Mouse (Mus musculus): ENCODE results near the gene Adgrl1. TPM values are rescaled to one million over a fixed set of nuclear protein-coding genes. Genes with fewer than 3 reads are reported as not detected.

The Adgrl1 gene
- polyA plus RNA-seq, 1 experiment = 113 TPM

- H3K27ac ChIP-seq (ENCODE audit: insufficient read depth, low read depth, low read length) = no peak overlapping the region
- peaks cover 23% of the 10 kb centered on the region for H3K4me1 ChIP-seq (ENCODE audit: control insufficient read depth, insufficient read depth, low read length)
- 5% methylated on average over 41 of the region's 41 CpGs for WGBS
- H3K4me3 ChIP-seq (ENCODE audit: insufficient read depth, low read depth, low read length) = peak overlapping the region; percentile 65; the same call in 1 of the 2 replicates
- TF ChIP-seq CTCF (IDR thresholded peaks at IDR 0.05; ENCODE audit: insufficient read depth, low read depth, low read length) = no peak
- TF ChIP-seq POLR2A (IDR thresholded peaks at IDR 0.05; ENCODE audit: insufficient read depth, low read depth, low read length) = no peak
Measured at GRCm38 (mm10) chr8:83876080-83876837, 23.6 kb upstream of the Adgrl1 start.

GRCm38 (mm10) chr8:83876838-83877223 is 23.1 kb upstream of the Adgrl1 start:
- Histone ChIP-seq H3K4me1 (ENCODE audit: control insufficient read depth, insufficient read depth, low read length) (peaks cover 23% of the 10 kb centered on the region), H3K4me3 (ENCODE audit: insufficient read depth, low read depth, low read length) (no peak overlapping the region), H3K27ac (ENCODE audit: insufficient read depth, low read depth, low read length) (no peak overlapping the region)
- WGBS = 24% methylated on average over 10 of the region's 10 CpGs
- no peak for TF ChIP-seq POLR2A (IDR thresholded peaks at IDR 0.05; ENCODE audit: insufficient read depth, low read depth, low read length)
- TF ChIP-seq CTCF (IDR thresholded peaks at IDR 0.05; ENCODE audit: insufficient read depth, low read depth, low read length) = no peak

GRCm38 (mm10) chr8:83888409-83888808 is 11.5 kb upstream of the Adgrl1 start:
- TF ChIP-seq POLR2A (IDR thresholded peaks at IDR 0.05; ENCODE audit: insufficient read depth, low read depth, low read length) = no peak
- no peak for TF ChIP-seq CTCF (IDR thresholded peaks at IDR 0.05; ENCODE audit: insufficient read depth, low read depth, low read length)
- Histone ChIP-seq H3K4me1 (ENCODE audit: control insufficient read depth, insufficient read depth, low read length) (no peaks in the 10 kb centered on the region), H3K4me3 (ENCODE audit: insufficient read depth, low read depth, low read length) (no peak overlapping the region), H3K27ac (ENCODE audit: insufficient read depth, low read depth, low read length) (no peak overlapping the region)
- 84% methylated on average over 2 of the region's 2 CpGs for WGBS

GRCm38 (mm10) chr8:83892061-83892460 is 7.8 kb upstream of the Adgrl1 start:
- TF ChIP-seq CTCF (IDR thresholded peaks at IDR 0.05; ENCODE audit: insufficient read depth, low read depth, low read length) (no peak), POLR2A (IDR thresholded peaks at IDR 0.05; ENCODE audit: insufficient read depth, low read depth, low read length) (no peak)
- Histone ChIP-seq H3K27ac (ENCODE audit: insufficient read depth, low read depth, low read length) (no peak overlapping the region), H3K4me1 (ENCODE audit: control insufficient read depth, insufficient read depth, low read length) (peaks cover under 1% of the 10 kb centered on the region; the same call in 1 of the 2 replicates), H3K4me3 (ENCODE audit: insufficient read depth, low read depth, low read length) (no peak overlapping the region)
- WGBS = 43% methylated on average over 4 of the region's 4 CpGs

GRCm38 (mm10) chr8:83893915-83894314 is 6.0 kb upstream of the Adgrl1 start:
- Histone ChIP-seq H3K4me3 (ENCODE audit: insufficient read depth, low read depth, low read length) (no peak overlapping the region), H3K27ac (ENCODE audit: insufficient read depth, low read depth, low read length) (no peak overlapping the region), H3K4me1 (ENCODE audit: control insufficient read depth, insufficient read depth, low read length) (peaks cover 4% of the 10 kb centered on the region; the same call in 1 of the 2 replicates)
- WGBS = 2% methylated on average over 5 of the region's 5 CpGs
- TF ChIP-seq CTCF (IDR thresholded peaks at IDR 0.05; ENCODE audit: insufficient read depth, low read depth, low read length) (peak; percentile 86), POLR2A (IDR thresholded peaks at IDR 0.05; ENCODE audit: insufficient read depth, low read depth, low read length) (no peak)

GRCm38 (mm10) chr8:83895894-83896293 is 4.0 kb upstream of the Adgrl1 start:
- Histone ChIP-seq H3K4me1 (ENCODE audit: control insufficient read depth, insufficient read depth, low read length) (peaks cover 4% of the 10 kb centered on the region; the same call in 1 of the 2 replicates), H3K27ac (ENCODE audit: insufficient read depth, low read depth, low read length) (no peak overlapping the region), H3K4me3 (ENCODE audit: insufficient read depth, low read depth, low read length) (no peak overlapping the region)
- WGBS = 8% methylated on average over 5 of the region's 5 CpGs
- TF ChIP-seq CTCF (IDR thresholded peaks at IDR 0.05; ENCODE audit: insufficient read depth, low read depth, low read length) = peak; percentile 37; the same call in 1 of the 2 replicates
- no peak for TF ChIP-seq POLR2A (IDR thresholded peaks at IDR 0.05; ENCODE audit: insufficient read depth, low read depth, low read length)

- TF ChIP-seq POLR2A (IDR thresholded peaks at IDR 0.05; ENCODE audit: insufficient read depth, low read depth, low read length) (no peak), CTCF (IDR thresholded peaks at IDR 0.05; ENCODE audit: insufficient read depth, low read depth, low read length) (no peak)
- 92% methylated on average over 7 of the region's 7 CpGs for WGBS
Measured at GRCm38 (mm10) chr8:83896461-83896860, 3.4 kb upstream of the Adgrl1 start.

GRCm38 (mm10) chr8:83897211-83897610 is 2.7 kb upstream of the Adgrl1 start:
- 5% methylated on average over 26 of the region's 26 CpGs for WGBS
- TF ChIP-seq CTCF (IDR thresholded peaks at IDR 0.05; ENCODE audit: insufficient read depth, low read depth, low read length) (peak; percentile 41; the same call in 1 of the 2 replicates), POLR2A (IDR thresholded peaks at IDR 0.05; ENCODE audit: insufficient read depth, low read depth, low read length) (0 out of 2 replicates have a peak, but pooled peaks have one; percentile 18)
- peaks cover 9% of the 10 kb centered on the region; the same call in 1 of the 2 replicates for H3K4me1 ChIP-seq (ENCODE audit: control insufficient read depth, insufficient read depth, low read length)
- H3K4me3 ChIP-seq (ENCODE audit: insufficient read depth, low read depth, low read length) = peak overlapping the region; percentile 23
- H3K27ac ChIP-seq (ENCODE audit: insufficient read depth, low read depth, low read length) = no peak overlapping the region

More at GRCm38 (mm10) chr8:83896461-83896860, 3.4 kb upstream of the Adgrl1 start:
- H3K4me3 ChIP-seq (ENCODE audit: insufficient read depth, low read depth, low read length) = no peak overlapping the region
- peaks cover 4% of the 10 kb centered on the region; the same call in 1 of the 2 replicates for H3K4me1 ChIP-seq (ENCODE audit: control insufficient read depth, insufficient read depth, low read length)
- H3K27ac ChIP-seq (ENCODE audit: insufficient read depth, low read depth, low read length) = no peak overlapping the region

- H3K4me3 ChIP-seq (ENCODE audit: insufficient read depth, low read depth, low read length) = peak overlapping the region; percentile 80
- 4% methylated on average over 10 of the region's 10 CpGs for WGBS
- peaks cover 20% of the 10 kb centered on the region for H3K4me1 ChIP-seq (ENCODE audit: control insufficient read depth, insufficient read depth, low read length)
- TF ChIP-seq POLR2A (IDR thresholded peaks at IDR 0.05; ENCODE audit: insufficient read depth, low read depth, low read length) = no peak
- no peak for TF ChIP-seq CTCF (IDR thresholded peaks at IDR 0.05; ENCODE audit: insufficient read depth, low read depth, low read length)
- H3K27ac ChIP-seq (ENCODE audit: insufficient read depth, low read depth, low read length) = peak overlapping the region; percentile 99; the same call in 1 of the 2 replicates
Measured at GRCm38 (mm10) chr8:83898456-83898855, 1.4 kb upstream of the Adgrl1 start.
